Mouse (Mus musculus): ENCODE results near the gene Slc1a2. TPM values are rescaled to one million over a fixed set of nuclear protein-coding genes. Genes with fewer than 3 reads are reported as not detected.

Gene Slc1a2
- polyA plus RNA-seq, 1 experiment: 685 TPM

GRCm38 (mm10) chr2:102772276-102772675 is 113.8 kb downstream of the Slc1a2 start:
- H3K4me3 ChIP-seq (ENCODE audit: insufficient read depth, low read depth, low read length): no peak overlapping the region
- no peak overlapping the region for H3K27ac ChIP-seq (ENCODE audit: insufficient read depth, low read depth, low read length)
- no peak for TF ChIP-seq CTCF (IDR thresholded peaks at IDR 0.05; ENCODE audit: insufficient read depth, low read depth, low read length)
- no peak for TF ChIP-seq POLR2A (IDR thresholded peaks at IDR 0.05; ENCODE audit: insufficient read depth, low read depth, low read length)
- no peaks in the 10 kb centered on the region; the same call in 1 of the 2 replicates for H3K4me1 ChIP-seq (ENCODE audit: control insufficient read depth, insufficient read depth, low read length)
- 90% methylated on average over 5 of the region's 5 CpGs for WGBS

GRCm38 (mm10) chr2:102774700-102775099 is 116.2 kb downstream of the Slc1a2 start:
- Histone ChIP-seq H3K4me3 (ENCODE audit: insufficient read depth, low read depth, low read length) (no peak overlapping the region), H3K4me1 (ENCODE audit: control insufficient read depth, insufficient read depth, low read length) (no peaks in the 10 kb centered on the region; the same call in 1 of the 2 replicates), H3K27ac (ENCODE audit: insufficient read depth, low read depth, low read length) (no peak overlapping the region)
- TF ChIP-seq POLR2A (IDR thresholded peaks at IDR 0.05; ENCODE audit: insufficient read depth, low read depth, low read length) (no peak), CTCF (IDR thresholded peaks at IDR 0.05; ENCODE audit: insufficient read depth, low read depth, low read length) (no peak)
- 79% methylated on average over 4 of the region's 4 CpGs for WGBS

- 50% methylated on average over 1 of the region's 1 CpGs for WGBS
- TF ChIP-seq CTCF (IDR thresholded peaks at IDR 0.05; ENCODE audit: insufficient read depth, low read depth, low read length) (no peak), POLR2A (IDR thresholded peaks at IDR 0.05; ENCODE audit: insufficient read depth, low read depth, low read length) (no peak)
- Histone ChIP-seq H3K4me1 (ENCODE audit: control insufficient read depth, insufficient read depth, low read length) (no peaks in the 10 kb centered on the region; the same call in 1 of the 2 replicates), H3K4me3 (ENCODE audit: insufficient read depth, low read depth, low read length) (no peak overlapping the region), H3K27ac (ENCODE audit: insufficient read depth, low read depth, low read length) (no peak overlapping the region)
Observed at GRCm38 (mm10) chr2:102775561-102775960, 117.1 kb downstream of the Slc1a2 start.

- Histone ChIP-seq H3K4me1 (ENCODE audit: control insufficient read depth, insufficient read depth, low read length) (peaks cover 2% of the 10 kb centered on the region), H3K27ac (ENCODE audit: insufficient read depth, low read depth, low read length) (no peak overlapping the region), H3K4me3 (ENCODE audit: insufficient read depth, low read depth, low read length) (no peak overlapping the region)
- 90% methylated on average over 3 of the region's 3 CpGs for WGBS
- no peak for TF ChIP-seq POLR2A (IDR thresholded peaks at IDR 0.05; ENCODE audit: insufficient read depth, low read depth, low read length)
- TF ChIP-seq CTCF (IDR thresholded peaks at IDR 0.05; ENCODE audit: insufficient read depth, low read depth, low read length): no peak
Observed at GRCm38 (mm10) chr2:102778208-102778607, 119.7 kb downstream of the Slc1a2 start.

GRCm38 (mm10) chr2:102782751-102783150 is 124.3 kb downstream of the Slc1a2 start:
- TF ChIP-seq CTCF (IDR thresholded peaks at IDR 0.05; ENCODE audit: insufficient read depth, low read depth, low read length) (no peak), POLR2A (IDR thresholded peaks at IDR 0.05; ENCODE audit: insufficient read depth, low read depth, low read length) (no peak)
- peak overlapping the region; percentile 70 for H3K27ac ChIP-seq (ENCODE audit: insufficient read depth, low read depth, low read length)
- 15% methylated on average over 7 of the region's 7 CpGs for WGBS
- peaks cover 2% of the 10 kb centered on the region for H3K4me1 ChIP-seq (ENCODE audit: control insufficient read depth, insufficient read depth, low read length)
- H3K4me3 ChIP-seq (ENCODE audit: insufficient read depth, low read depth, low read length): no peak overlapping the region

GRCm38 (mm10) chr2:102785696-102786095 is 127.2 kb downstream of the Slc1a2 start:
- WGBS: 61% methylated on average over 4 of the region's 4 CpGs
- Histone ChIP-seq H3K27ac (ENCODE audit: insufficient read depth, low read depth, low read length) (no peak overlapping the region), H3K4me1 (ENCODE audit: control insufficient read depth, insufficient read depth, low read length) (peaks cover 2% of the 10 kb centered on the region), H3K4me3 (ENCODE audit: insufficient read depth, low read depth, low read length) (no peak overlapping the region)
- no peak for TF ChIP-seq POLR2A (IDR thresholded peaks at IDR 0.05; ENCODE audit: insufficient read depth, low read depth, low read length)
- TF ChIP-seq CTCF (IDR thresholded peaks at IDR 0.05; ENCODE audit: insufficient read depth, low read depth, low read length): no peak

GRCm38 (mm10) chr2:102791641-102792040 is 133.2 kb downstream of the Slc1a2 start:
- H3K27ac ChIP-seq (ENCODE audit: insufficient read depth, low read depth, low read length): no peak overlapping the region
- 74% methylated on average over 2 of the region's 2 CpGs for WGBS
- TF ChIP-seq POLR2A (IDR thresholded peaks at IDR 0.05; ENCODE audit: insufficient read depth, low read depth, low read length) (no peak), CTCF (IDR thresholded peaks at IDR 0.05; ENCODE audit: insufficient read depth, low read depth, low read length) (no peak)

GRCm38 (mm10) chr2:102792804-102793203 is 134.3 kb downstream of the Slc1a2 start:
- Histone ChIP-seq H3K4me3 (ENCODE audit: insufficient read depth, low read depth, low read length) (no peak overlapping the region), H3K4me1 (ENCODE audit: control insufficient read depth, insufficient read depth, low read length) (no peaks in the 10 kb centered on the region), H3K27ac (ENCODE audit: insufficient read depth, low read depth, low read length) (no peak overlapping the region)
- no peak for TF ChIP-seq POLR2A (IDR thresholded peaks at IDR 0.05; ENCODE audit: insufficient read depth, low read depth, low read length)
- TF ChIP-seq CTCF (IDR thresholded peaks at IDR 0.05; ENCODE audit: insufficient read depth, low read depth, low read length): no peak
- 87% methylated on average over 6 of the region's 6 CpGs for WGBS

More at GRCm38 (mm10) chr2:102791641-102792040, 133.2 kb downstream of the Slc1a2 start:
- Histone ChIP-seq H3K4me1 (ENCODE audit: control insufficient read depth, insufficient read depth, low read length) (no peaks in the 10 kb centered on the region), H3K4me3 (ENCODE audit: insufficient read depth, low read depth, low read length) (no peak overlapping the region)

- no peaks in the 10 kb centered on the region for H3K4me1 ChIP-seq (ENCODE audit: control insufficient read depth, insufficient read depth, low read length)
- no peak for TF ChIP-seq POLR2A (IDR thresholded peaks at IDR 0.05; ENCODE audit: insufficient read depth, low read depth, low read length)
- no peak for TF ChIP-seq CTCF (IDR thresholded peaks at IDR 0.05; ENCODE audit: insufficient read depth, low read depth, low read length)
- H3K4me3 ChIP-seq (ENCODE audit: insufficient read depth, low read depth, low read length): no peak overlapping the region
- H3K27ac ChIP-seq (ENCODE audit: insufficient read depth, low read depth, low read length): no peak overlapping the region
- 95% methylated on average over 3 of the region's 3 CpGs for WGBS
Observed at GRCm38 (mm10) chr2:102795034-102795433, 136.6 kb downstream of the Slc1a2 start.

- no peaks in the 10 kb centered on the region for H3K4me1 ChIP-seq (ENCODE audit: control insufficient read depth, insufficient read depth, low read length)
- H3K27ac ChIP-seq (ENCODE audit: insufficient read depth, low read depth, low read length): no peak overlapping the region
- TF ChIP-seq POLR2A (IDR thresholded peaks at IDR 0.05; ENCODE audit: insufficient read depth, low read depth, low read length) (no peak), CTCF (IDR thresholded peaks at IDR 0.05; ENCODE audit: insufficient read depth, low read depth, low read length) (no peak)
- H3K4me3 ChIP-seq (ENCODE audit: insufficient read depth, low read depth, low read length): no peak overlapping the region
- 58% methylated on average over 2 of the region's 2 CpGs for WGBS
Observed at GRCm38 (mm10) chr2:102798149-102798548, 139.7 kb downstream of the Slc1a2 start.

All from olfactory bulb, adult 2 months (tissue).